Mouse (Mus musculus) lung, adult 2 months (tissue): ENCODE measurements around the gene Prdm8. TPM values are rescaled to one million over a fixed set of nuclear protein-coding genes. Genes with fewer than 3 reads are reported as not detected.

Experiments
- DNase-seq: peaks from one replicate; pipeline ENCODE4 v3.0.0; 2022
- H3K4me1 ChIP-seq: fragments of 200-500 bp; 2 replicates; pipeline ENCODE4 v1.6.1; 2011; ENCODE audit warnings: low read length; ENCODE audit not compliant: control insufficient read depth, insufficient read depth
- H3K4me3 ChIP-seq: fragments of 200-500 bp; replicated peaks from 2 replicates; pipeline ENCODE3; 2011; ENCODE audit warnings: low read depth, mild to moderate bottlenecking, control low read depth, low read length; ENCODE audit errors: extremely low read depth
- CTCF ChIP-seq: fragments of 200-500 bp; IDR thresholded peaks from 2 replicates; pipeline ENCODE4 v1.5.1; 2011; ENCODE audit warnings: mild to moderate bottlenecking, low read length, control low read depth; ENCODE audit not compliant: insufficient read depth
- POLR2A ChIP-seq: fragments of 200-500 bp; IDR thresholded peaks from 2 replicates; pipeline ENCODE4 v1.6.1; 2011; ENCODE audit warnings: low read depth, mild to moderate bottlenecking, control low read depth, low read length, borderline replicate concordance; ENCODE audit errors: extremely low read depth
- WGBS: fragments of 180-500 bp; shearing (Covaris S2); methylation state at CpG from one replicate; pipeline ENCODE4 v1.1.7; 2018; 5-methylcytosine and 5-hydroxymethylcytosine counted together
- polyA plus RNA-seq: library from polyadenylated mRNA; depleted of rRNA; stranded (reverse); fragments of >200 nt; gene quantifications from 2 replicates; pipeline ENCODE4 v1.2.3, GENCODE M21; 2012; rRNA removed

The Prdm8 gene
- polyA plus RNA-seq = 3.6 and 4.7 TPM in 2 replicates

DNA sequence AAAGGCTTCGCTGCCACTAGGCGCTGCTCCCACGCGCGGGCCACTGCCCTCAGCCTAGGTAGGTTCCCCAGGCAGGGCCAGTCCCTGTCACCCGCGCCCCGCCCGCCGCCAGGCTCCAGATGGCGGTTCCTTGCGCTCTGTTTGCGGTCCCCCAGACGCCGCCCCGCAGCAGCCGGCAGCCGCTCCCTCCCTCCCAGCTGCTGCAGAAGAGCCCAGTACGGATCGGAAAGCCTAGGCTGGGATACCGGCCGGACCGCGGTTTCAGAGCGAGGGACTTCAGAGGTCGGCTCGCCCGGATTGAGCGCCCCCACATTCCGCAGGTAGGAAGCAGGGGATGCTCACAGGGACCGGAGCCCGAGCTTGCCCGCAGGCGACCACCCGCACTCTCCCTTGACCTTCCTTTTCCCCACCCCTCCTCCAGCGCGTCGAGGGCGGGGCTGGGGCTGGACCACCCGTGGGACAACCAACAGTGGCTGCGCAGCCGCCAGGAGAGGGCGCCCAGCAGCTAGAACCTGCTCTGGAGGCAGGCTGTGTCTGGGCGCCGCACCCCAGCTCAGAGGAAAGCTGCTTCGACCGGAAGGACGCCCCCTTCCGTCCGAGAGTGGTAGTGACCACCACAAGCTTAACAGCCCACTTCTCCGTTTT is at the start of gene Prdm8:
Gene Prdm8, plus strand, starts transcription at position 19 of the 645 bp plus-strand sequence.
- H3K4me3 ChIP-seq = peak within 1 kb of the TSS; percentile 62
- under 1% methylated on average over 50 of the region's 51 CpGs for WGBS
- H3K4me1 ChIP-seq = no peaks in the 10 kb centered on the region; the same call in 1 of the 2 replicates
- peak; percentile 68 for DNase-seq
- no peak; the same call in 1 of the 2 replicates for TF ChIP-seq POLR2A
- peak; percentile 61 for TF ChIP-seq CTCF

DNA sequence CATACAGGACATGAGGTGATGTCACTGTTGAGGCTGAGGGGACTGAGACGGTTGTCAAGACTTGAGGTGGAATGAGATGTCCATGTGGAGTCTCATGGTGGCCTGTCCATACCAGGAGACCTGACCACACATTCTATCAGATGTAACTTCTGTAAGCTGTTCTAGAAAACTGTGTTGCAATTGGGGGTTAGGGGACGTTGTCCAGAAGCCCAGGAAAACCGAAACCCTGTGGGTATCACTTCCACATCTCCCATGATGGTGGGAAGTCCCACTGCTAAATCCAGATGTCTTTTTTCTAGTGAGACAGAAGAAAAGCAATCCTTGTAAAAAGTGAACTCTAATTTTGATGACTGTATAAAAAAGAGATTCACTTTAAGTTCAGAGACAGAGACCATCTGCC is 39.9 kb upstream of the Prdm8 start:
- TF ChIP-seq POLR2A (no peak), CTCF (no peak)
- Histone ChIP-seq H3K4me1 (no peaks in the 10 kb centered on the region), H3K4me3 (no peak overlapping the region)
- 81% methylated on average over 3 of the region's 3 CpGs for WGBS
- DNase-seq = no peak

DNA sequence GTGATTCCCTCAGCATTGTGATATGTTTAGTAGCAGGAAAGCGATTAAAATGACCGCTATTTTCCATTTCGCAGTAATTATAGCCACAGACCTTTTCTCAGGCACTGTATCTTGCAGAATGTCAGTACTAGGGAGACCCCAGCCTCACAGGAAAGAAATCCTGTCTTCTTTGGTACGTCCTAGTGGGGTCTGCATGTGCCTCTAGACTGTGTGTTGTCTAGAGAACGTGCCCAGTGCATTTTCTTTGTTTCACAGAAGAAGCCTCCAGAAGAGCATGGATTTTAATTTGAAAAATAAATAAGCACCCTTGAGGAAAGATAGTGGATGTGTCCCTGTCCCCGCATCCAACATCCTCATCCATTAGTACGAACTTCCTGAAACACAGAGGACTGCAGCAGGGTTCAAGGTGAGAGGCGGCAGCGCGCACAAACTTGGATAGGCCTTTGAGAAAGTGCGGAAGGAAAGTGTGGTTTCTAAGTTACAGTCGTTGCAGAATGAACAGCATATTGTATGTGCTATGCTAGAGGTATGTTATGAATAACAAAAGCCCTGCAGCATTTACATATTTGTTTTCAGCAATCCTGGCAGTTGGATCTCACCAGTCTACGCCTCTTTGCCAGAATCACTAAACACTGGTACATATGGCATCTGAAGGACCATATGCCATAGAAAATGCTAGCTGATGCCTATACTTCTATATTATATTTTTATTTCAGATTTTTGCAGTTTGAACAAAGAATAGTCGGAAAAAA is 28.3 kb upstream of the Prdm8 start:
- Histone ChIP-seq H3K4me1 (no peaks in the 10 kb centered on the region), H3K4me3 (no peak overlapping the region)
- no peak for TF ChIP-seq CTCF
- no peak for TF ChIP-seq POLR2A
- no peak for DNase-seq
- 83% methylated on average over 14 of the region's 14 CpGs for WGBS

DNA sequence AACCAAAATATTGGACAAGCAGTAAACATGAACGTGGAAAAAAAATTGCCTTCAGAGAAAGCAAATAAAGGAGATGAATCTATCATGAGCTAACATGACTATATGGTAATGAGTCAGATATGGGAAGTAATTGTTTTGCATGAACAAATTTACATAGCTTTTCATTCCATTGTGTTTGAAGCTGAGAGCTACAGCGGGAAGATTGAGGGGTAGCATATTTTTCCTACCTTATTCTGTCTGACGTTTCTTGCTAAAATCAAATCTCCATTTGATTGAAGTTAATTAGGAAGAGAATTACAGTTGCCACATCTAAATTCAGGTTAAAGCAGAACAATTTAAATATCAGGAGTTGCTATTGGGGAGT is 27.7 kb upstream of the Prdm8 start:
- Histone ChIP-seq H3K4me3 (no peak overlapping the region), H3K4me1 (no peaks in the 10 kb centered on the region)
- no peak for TF ChIP-seq CTCF
- no peak for TF ChIP-seq POLR2A
- 84% methylated on average over 3 of the region's 3 CpGs for WGBS
- DNase-seq = no peak

DNA sequence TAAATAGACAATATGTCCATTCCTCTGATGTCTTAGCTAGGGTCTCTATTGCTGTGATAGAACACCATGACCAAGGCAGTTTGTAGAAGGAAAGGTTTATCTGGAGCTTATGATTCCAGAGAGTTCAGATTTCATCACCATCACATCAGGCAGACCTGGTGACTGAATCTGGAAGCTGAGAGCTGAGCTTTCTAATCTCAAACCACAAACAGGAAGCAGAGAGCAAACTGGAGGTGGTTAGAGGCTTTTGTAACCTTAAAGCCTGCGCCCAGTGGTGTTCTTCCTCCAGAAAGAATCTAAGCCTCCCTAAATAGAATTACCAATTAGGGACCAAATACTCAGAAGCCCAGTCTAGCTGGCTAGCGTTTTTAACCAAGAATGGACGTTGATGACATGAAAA is 20.1 kb upstream of the Prdm8 start:
- TF ChIP-seq POLR2A (no peak), CTCF (no peak)
- no peak for DNase-seq
- Histone ChIP-seq H3K4me1 (no peaks in the 10 kb centered on the region), H3K4me3 (no peak overlapping the region)
- 49% methylated on average over 3 of the region's 3 CpGs for WGBS

DNA sequence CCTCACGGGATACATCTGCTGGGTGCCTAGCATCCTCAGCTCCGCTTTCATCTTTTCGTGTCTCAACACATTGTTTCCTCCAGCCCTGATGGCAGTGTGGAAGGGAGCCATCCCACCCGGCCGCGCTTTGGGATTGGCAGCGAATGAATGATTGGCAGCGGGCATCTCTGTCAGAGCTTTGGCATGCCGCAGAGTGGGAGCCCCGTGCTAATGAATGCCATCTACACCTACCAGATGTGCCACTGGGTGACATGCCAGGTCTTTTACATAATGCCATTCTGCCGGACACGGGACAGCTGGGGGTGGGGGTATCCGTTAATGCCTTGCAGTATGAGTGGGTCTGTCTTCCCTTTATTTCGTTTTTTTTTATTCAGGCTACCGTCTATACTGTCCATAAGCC is 882 bp upstream of the Prdm8 start:
- 14% methylated on average over 15 of the region's 15 CpGs for WGBS
- H3K4me3 ChIP-seq = no peak overlapping the region
- TF ChIP-seq POLR2A = no peak
- TF ChIP-seq CTCF = no peak
- no peak for DNase-seq
- no peaks in the 10 kb centered on the region; the same call in 1 of the 2 replicates for H3K4me1 ChIP-seq

DNA sequence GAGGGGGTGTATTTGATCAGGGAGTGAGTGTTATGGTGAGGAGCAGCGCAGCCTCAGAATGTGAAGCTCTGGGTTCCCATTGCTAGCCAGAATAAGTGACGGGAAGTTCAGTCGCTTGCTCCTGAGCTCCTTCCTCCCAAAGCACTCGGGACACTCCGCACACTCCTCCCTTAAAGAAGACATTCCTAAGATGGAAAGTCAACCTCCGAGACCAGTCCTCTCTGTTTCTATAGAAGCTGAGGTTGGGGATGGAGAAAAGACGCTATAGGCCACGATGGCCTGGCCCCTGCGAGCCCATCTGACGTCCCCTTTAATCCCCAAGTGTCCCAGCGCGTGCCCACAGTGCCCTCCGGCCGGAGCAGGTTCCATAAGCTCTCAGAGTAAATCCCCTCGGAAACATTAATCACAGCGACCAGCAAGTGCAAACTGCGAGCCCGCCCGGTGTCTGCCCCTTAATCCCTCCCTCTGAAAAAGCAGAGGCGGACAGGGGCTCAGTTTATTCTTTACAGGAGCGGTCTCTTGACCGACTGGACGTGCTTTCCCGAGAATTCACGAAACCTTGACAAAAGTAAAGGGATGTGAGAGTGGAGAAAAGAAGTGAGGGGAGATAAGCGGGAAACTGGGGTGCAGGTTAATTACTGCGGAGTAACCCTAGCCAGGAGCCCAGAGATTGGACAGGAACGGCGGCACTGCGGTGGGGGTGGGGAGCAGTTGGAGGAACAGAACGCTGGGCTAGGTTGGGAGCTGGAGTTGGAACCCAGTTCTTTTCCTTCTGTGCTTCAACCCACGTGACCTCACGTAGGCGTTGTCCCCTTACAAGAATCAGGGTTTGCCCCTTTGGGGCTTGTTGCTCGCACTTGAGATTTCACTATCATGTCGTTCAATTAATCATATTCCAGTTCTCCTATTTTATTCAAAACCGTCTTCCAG is 1.6 kb downstream of the Prdm8 start:
- DNase-seq = no peak
- WGBS = 2% methylated on average over 37 of the region's 37 CpGs
- TF ChIP-seq POLR2A = no peak
- no peak for TF ChIP-seq CTCF
- Histone ChIP-seq H3K4me3 (peak overlapping the region; percentile 43), H3K4me1 (no peaks in the 10 kb centered on the region; the same call in 1 of the 2 replicates)

DNA sequence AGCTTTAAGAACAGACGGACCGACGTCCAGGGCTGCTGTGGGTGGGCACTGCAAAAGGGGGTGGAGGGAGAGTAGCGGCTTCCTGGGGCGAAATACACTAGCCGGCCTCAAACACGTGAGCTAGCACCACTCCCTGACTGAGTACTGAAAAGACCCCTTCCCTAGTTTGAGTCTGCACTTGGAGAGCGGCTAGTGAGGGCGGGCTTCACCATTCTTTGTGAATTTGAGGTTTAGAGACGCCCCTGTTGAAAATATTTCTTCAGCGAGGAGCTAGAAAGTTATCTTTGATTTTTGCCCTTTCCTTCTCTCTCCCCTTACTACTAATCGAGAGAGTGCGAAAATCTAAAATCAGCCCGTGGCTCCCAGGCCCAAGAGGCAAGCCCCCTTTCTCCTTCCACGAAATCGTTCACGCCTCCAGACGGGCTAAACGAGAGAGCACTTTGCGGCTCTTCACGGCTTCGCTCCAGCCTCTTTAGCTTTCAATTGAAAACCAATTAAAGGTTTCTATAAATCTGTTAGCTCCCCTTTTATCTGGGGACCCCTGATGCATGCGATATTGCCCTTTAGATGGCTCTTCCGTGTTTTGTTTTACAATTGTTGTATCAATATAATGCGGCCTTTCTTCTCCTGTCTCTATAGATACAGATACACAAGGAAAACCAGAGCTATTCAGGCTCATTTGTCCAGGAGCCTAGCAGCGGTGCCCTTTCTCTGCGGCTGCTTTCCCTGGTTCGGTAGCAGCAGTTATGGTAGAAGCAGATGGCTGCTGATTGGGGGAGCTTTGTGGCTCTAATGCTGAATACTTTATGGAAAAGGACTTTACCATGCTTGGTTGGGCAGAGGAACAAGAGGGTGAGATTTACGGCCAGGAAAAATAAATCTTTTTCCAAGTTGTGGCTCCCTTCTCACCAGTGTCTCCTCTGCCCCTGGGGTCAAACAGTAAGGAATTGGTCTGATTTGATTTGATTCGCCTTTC is 2.7 kb downstream of the Prdm8 start:
- Histone ChIP-seq H3K4me1 (no peaks in the 10 kb centered on the region; the same call in 1 of the 2 replicates), H3K4me3 (no peak overlapping the region)
- DNase-seq = no peak
- WGBS = 36% methylated on average over 30 of the region's 30 CpGs
- no peak for TF ChIP-seq CTCF
- TF ChIP-seq POLR2A = no peak
